Mouse (Mus musculus): ENCODE results near the gene Fgfr2.

Gene Fgfr2

GRCm38 (mm10) chr7:130965396-130965795 lies 2157.8 kb downstream of the Fgfr2 start:
- peak; percentile 86 for DNase-seq (ENCODE audit: low read depth, low spot score)

GRCm38 (mm10) chr7:130964686-130965085 lies 2158.5 kb downstream of the Fgfr2 start:
- DNase-seq (ENCODE audit: low read depth, low spot score), result peak; percentile 98

DNA sequence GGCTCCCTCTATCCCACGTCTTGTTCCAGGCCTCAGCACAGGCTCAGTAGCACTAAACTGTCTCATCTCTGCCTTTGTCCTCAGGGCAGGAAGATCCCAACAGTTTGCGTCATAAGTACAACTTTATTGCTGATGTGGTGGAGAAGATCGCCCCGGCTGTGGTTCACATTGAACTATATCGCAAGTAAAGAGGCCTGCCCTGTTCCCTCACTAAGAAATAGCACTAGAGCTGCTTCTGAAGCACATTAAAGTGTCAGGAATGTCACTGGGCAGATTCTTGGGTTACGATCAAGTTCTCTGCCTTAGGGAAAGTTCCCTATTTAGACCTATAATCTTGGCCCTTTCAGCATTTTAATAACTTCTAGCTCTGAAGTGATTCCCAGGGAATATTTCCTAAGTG lies 2161.7 kb downstream of the Fgfr2 start:
- DNase-seq (ENCODE audit: low read depth, low spot score), result peak; percentile 43

- peak; percentile 63 for DNase-seq (ENCODE audit: low read depth, low spot score)
Measured at GRCm38 (mm10) chr7:130959868-130960267, 2163.3 kb downstream of the Fgfr2 start.

DNA sequence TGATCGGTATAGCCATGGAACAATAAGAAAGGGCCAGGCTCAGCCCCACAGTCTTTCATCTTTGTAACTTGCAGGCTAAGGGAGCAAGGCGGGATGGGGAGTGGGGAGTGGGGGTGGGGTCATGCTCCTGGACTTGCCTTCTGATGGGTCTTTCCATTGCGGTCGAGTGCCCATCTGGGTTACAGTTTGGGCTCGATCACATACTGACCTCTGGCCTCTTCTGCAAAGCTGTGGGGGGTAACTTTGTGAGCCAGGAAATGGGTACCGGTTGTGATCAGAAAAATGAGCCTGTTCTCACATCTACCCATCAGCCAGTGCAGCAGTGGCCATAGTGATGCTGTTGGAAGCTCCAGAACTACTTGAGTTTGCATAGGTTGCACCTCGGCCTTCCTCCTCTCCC lies 2164.6 kb downstream of the Fgfr2 start:
- DNase-seq (ENCODE audit: low read depth, low spot score), result no peak

DNA sequence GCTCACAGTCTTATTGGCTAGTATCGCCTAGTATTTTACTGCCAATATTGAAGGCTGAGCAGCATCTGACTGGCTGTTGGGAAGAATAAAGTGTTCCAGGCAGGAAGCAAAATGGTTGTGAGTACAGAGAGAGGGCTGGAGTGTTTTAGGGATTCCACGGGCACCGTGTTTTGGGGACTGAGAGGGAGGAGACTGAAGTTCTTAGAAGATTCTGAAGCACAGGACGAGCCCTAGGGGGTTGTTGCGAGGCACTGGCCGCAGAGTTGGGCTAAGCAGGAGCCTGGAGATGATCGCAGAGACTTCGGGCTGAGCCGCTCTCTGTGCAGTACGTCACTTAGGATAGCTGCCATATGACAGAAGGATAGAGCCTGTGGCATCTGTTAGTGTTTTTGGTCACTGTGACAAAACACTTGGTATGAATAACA lies 2169.0 kb downstream of the Fgfr2 start:
- no peak for DNase-seq (ENCODE audit: low read depth, low spot score)

DNA sequence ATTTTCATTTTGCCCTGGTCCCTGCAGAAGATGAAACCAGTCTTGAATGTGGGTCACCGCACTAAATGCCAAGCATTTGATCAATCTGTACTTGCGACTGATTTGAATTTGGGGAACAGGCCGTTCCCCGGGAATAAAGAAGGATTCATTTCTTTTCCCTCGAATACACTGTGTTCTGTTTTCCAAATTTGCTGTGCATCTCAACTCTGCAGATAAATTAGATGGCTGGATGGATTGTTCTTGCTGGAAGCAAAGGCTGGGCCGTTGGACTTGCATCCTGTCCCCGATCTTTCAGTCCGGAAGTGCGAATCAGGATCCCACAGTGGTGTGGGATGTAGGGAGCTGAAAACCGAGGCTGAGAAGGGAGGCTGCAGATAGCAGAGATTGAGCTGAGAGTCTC lies 2169.8 kb downstream of the Fgfr2 start:
- DNase-seq (ENCODE audit: low read depth, low spot score), result no peak

DNA sequence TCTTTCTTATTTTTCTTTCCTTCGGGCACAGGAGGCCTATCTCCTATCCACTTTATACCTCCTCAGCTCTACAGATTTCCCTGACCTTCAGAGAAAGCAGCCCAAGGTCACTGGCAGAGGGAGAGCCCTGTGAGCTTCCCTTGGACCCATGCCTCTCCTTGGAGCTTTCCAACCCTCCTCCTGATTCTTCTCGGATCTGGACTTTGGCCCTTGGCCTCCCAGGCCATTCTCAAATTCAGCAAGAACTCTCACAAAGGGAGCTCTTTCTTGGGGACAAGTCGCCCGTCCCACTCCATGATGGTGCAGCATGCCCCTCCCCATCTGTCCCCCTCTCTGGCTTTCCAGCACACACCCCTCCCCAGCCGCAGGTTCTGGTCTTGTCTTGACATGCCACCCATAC lies 2172.1 kb downstream of the Fgfr2 start:
- DNase-seq (ENCODE audit: low read depth, low spot score), result no peak

DNA sequence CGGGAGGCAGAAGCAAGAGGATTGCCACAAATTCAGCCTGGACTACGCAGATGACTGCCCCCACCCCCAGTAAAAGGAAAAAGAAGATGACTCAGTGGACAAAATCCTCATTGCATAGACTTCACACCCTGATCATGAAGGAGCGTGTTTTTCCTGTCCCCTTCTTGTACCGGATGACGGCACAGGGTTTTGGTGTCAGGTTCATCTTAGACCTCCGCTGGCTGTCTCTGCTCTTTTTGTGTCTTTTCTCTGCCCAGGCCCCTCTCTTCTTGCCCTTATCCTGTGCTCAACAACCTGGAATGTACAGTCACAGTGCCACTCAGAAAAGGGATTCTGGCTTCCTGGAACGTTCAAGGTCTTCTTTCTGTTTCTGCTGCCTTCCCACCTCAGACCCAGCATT lies 2172.7 kb downstream of the Fgfr2 start:
- DNase-seq (ENCODE audit: low read depth, low spot score), result no peak

DNA sequence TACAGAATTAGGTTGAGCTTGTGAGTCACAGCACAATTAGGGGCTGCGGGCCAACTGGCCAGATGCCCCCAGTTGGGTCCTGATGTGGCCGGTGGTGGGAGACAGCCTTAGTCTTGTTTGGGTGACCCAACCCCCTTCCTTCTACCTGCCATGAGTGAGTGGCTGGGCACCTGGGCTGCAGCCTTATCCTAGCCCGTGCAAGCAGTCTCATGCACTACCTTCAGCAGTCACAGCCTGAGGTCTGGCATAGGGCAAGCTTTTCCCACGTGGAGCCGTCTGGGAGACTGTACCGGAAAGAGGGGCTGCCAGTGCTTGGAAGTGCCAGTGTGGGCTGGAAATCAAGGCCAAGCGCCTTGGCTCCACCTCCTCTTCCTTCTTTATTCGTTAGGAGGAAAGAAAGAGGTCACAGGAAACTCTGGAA lies 2173.8 kb downstream of the Fgfr2 start:
- peak; percentile 46 for DNase-seq (ENCODE audit: low read depth, low spot score)

- no peak for DNase-seq (ENCODE audit: low read depth, low spot score)
Measured at GRCm38 (mm10) chr7:130948563-130949208, 2174.5 kb downstream of the Fgfr2 start.

DNA sequence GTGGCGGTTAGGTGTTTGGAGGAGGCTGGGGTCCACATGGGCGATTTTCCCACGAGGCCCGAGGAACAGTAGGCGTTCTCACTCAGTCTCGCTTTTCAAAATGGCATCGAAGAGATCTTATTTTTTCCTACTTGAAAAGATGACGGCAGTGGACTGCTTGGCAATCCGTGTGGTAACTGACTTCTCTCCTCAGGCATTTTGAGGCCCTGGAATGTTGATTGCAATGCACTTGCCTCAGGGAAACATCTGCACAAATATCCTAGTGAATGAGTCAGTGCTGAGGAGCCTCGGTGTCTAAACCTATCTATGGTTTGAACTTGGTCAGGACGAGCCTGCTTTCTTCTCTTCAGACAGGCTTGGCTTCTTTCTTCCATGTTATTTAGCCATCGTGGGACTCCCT lies 2176.8 kb downstream of the Fgfr2 start:
- peak; percentile 95 for DNase-seq (ENCODE audit: low read depth, low spot score)

- no peak for DNase-seq (ENCODE audit: low read depth, low spot score)
Measured at GRCm38 (mm10) chr7:130945730-130946129, 2177.4 kb downstream of the Fgfr2 start.

DNA sequence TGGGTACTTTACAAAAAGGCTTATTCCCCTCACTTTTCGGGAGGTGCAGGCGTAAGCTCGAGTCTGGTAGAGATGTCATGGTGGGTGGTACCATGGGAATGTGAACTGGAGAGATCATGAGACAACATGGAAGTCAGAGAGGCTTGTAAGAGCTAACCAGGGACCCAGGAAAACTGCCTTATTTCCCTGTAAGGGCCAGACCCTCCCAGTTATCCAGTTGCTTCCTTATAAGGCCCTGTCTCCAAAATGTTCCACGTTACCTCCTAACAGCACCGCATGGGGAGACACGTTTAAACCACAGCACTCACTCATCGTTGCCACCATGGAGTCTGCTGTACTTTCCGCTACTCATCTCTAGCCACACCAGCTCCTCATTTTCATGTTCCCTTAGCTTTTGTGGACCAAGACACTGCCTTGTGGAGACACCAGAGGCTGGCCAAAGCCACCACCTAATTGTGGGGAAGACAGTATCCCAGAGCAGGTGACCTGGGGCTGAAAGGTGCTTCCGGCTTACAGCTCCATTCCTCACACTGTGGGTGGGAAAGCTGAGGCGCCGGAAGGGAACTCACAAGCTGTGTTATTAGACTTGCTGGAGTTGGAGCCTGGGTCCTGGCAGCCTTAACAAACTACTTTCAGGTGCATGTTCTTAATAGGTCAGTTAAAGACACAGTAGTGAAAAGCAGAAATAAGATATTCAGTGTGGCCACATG lies 2178.2 kb downstream of the Fgfr2 start:
- no peak for DNase-seq (ENCODE audit: low read depth, low spot score)

DNA sequence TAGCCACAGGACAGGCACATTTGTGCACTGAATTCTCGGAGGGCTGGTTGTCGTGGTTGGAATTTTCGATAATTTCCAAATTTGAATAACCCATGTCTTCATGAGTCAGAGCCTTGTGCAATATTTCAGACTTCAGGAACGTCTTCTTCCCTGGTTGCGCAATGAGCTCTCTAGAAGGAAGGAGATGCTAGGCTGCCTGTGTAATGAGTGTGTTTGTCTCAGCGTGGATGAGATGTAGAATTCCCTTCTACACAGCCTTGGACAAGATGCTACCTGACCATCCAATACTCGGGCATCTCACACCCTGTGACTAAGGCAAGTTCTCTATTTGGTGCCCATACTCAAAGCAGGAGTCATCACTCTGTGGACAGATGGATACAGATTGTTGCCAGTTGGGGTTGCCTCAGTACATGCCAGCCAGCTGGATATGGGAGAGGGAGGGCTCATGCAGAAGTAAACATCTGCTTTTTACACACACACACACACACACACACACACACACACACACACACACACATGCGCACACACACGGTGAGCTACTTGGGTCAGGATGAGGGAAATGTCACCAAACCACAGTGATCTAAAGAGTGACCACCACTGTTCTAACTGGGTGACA lies 2179.8 kb downstream of the Fgfr2 start:
- peak; percentile 92 for DNase-seq (ENCODE audit: low read depth, low spot score)

DNA sequence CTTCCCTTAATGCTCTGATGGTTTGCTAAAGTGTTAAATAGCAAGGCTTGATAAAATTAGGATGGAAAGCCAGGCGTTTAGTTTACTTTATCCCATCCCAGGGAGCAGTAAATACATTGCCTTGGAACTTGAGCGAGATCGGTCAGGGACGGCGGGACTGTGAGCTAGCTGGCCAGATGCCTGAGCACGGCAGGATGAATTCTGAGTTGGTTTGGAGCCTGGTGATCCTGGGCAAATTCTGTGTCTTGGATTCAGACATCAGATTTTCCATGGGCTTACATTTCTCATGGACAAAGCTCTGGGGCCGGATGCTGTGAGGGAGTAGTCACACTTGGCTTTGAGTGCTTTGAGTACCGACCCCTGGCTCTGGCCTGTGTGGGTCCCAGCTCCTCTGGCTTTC lies 2182.4 kb downstream of the Fgfr2 start:
- no peak for DNase-seq (ENCODE audit: low read depth, low spot score)

GRCm38 (mm10) chr7:130938896-130939295 lies 2184.3 kb downstream of the Fgfr2 start:
- DNase-seq (ENCODE audit: low read depth, low spot score), result no peak

DNA sequence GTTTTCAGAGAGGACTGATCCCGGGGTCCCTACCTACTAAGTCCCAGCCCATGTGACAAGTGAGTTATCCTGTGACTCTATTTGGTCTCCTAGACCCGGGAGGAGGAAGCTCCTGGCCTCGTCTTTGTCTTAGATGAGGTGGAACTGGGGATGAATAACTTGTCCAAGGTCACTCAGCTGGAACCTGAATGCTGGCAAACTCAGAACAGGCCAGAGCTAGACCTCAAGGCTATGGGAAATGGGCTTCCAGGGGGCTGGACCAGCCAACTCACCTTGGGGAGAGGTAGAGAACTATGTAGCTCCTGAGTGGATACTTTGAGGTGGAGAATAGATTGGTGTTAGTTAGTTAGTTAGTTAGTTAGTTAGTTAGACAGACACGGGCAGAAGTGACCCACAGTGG lies 2185.1 kb downstream of the Fgfr2 start:
- no peak for DNase-seq (ENCODE audit: low read depth, low spot score)

DNA sequence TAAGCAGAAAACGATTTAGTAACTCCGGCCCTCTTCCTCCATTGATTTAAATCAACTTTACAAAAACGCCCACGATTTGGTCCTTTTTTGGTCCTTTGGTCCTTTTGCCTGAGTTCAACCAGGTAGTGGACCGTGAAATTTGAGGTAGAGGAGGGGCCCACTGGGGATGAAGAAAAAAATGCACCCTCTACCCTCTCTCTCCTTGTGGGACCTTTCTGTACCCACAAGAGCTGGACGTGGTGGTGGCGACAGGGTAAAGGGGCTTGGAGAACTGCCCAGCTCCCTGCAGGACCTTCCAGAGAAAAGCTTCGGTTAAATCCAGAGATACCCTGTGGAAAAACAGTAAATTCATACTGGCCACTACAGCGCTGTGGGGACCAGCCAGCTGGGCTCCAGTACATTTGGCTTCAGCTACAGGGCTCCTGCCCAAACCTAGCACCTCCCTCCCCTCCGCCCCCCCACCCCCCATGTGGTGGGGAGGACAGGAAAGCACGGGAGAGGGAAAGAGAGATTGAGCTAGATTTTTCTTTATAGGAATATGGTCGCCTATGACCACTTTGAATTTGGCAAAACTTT lies 2185.8 kb downstream of the Fgfr2 start:
- no peak for DNase-seq (ENCODE audit: low read depth, low spot score)

DNA sequence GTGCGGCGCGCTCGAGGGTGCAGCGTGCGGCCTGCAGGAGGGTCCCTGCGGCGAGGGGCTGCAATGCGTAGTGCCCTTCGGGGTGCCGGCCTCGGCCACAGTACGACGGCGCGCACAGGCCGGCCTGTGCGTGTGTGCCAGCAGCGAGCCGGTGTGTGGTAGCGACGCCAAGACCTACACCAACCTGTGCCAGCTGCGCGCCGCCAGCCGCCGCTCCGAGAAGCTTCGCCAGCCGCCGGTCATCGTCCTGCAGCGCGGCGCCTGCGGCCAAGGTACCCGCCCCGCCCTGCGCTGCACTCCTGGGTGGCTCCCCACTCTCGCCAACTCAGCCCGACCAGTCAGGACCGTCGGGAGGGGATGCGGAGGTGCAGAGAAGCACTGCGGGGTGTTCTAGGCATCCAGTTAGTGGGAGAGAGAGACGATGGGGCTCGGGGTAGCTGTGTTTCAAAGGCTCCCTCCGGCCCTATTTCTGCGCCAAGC lies 2186.6 kb downstream of the Fgfr2 start:
- DNase-seq (ENCODE audit: low read depth, low spot score), result no peak

GRCm38 (mm10) chr7:130935793-130936471 lies 2187.2 kb downstream of the Fgfr2 start, which contains the start of gene Htra1:
Gene Htra1, plus strand, starts transcription at chr7:130936111.
- DNase-seq (ENCODE audit: low read depth, low spot score), result no peak

- no peak for DNase-seq (ENCODE audit: low read depth, low spot score)
Measured at GRCm38 (mm10) chr7:130935421-130935792, 2187.7 kb downstream of the Fgfr2 start.
